Mouse (Mus musculus) spleen, postnatal 10 days (tissue): ENCODE results near the gene Atp5e.

Experiments used
- DNase-seq, 2 experiments: peaks; one replicate each; pipeline ENCODE4 v3.0.0; 2021 to 2022; ENCODE audit warnings: low spot score in 2 of 2

The Atp5e gene

GRCm38 (mm10) chr2:174415001-174415730 lies 48.7 kb downstream of the Atp5e start:
- no peak for DNase-seq

GRCm38 (mm10) chr2:174413127-174413526 lies 50.8 kb downstream of the Atp5e start:
- DNase-seq, result no peak
